Mouse (Mus musculus): ENCODE results near the gene Tnfrsf22. TPM values are rescaled to one million over a fixed set of nuclear protein-coding genes. Genes with fewer than 3 reads are reported as not detected.

Tnfrsf22 gene
- polyA plus RNA-seq, 1 experiment from 2014 or later = 10.1 TPM

DNA sequence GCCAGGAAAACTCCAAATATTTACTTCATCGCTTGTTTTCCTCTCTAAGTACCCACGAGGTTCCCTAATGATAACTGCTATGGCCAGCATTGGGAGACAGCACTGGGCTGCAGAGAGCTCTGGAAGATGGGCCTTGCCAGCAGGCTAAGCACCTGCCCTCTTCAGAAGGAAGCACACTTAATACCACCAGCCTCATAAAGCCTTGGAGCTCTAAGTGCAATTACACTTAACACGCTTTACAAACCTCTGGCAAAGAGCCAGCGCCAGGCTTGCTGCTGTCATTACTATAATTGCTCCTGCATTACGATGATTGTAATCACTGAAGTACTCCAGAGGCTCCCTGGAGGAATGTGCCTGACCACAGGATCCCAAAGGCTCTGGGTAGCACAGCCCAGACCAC, 54.6 kb downstream of the Tnfrsf22 start:
- no peaks in the 10 kb centered on the region for H3K9me3 ChIP-seq
- no peak for DNase-seq (ENCODE audit: extremely low spot score, low spot score)
- no peak overlapping the region for H3K27ac ChIP-seq
- no peak overlapping the region for H3K4me3 ChIP-seq
- no peaks in the 10 kb centered on the region for H3K27me3 ChIP-seq (ENCODE audit: poor library complexity, severe bottlenecking)
- peaks cover 76% of the 10 kb centered on the region for H3K36me3 ChIP-seq (replicated peaks)
- WGBS = 94% methylated on average over 5 of the region's 5 CpGs
- peaks cover 14% of the 10 kb centered on the region for H3K4me1 ChIP-seq

DNA sequence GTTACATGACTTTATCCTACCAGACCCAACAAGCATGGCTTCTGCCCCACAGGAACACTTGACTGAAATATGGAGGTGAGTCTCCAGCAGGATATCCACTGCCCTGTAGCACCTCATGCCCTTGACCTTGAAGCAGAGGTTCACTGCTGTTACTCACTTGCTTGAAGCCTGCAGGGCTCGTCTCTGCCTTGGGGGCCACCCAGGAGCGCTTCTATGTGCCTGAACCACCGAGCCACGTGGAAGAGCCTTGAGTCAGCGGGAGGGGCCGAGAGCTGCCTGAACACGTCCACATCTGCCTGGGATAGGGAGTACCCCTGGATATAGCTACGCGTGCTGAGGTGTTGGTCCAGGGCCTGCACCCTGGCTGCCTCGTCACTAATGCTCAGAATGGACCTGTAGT, 57.2 kb downstream of the Tnfrsf22 start:
- no peak for DNase-seq (ENCODE audit: extremely low spot score, low spot score)
- no peaks in the 10 kb centered on the region for H3K9me3 ChIP-seq
- peaks cover 93% of the 10 kb centered on the region for H3K36me3 ChIP-seq (replicated peaks)
- WGBS = 92% methylated on average over 10 of the region's 10 CpGs
- no peak overlapping the region for H3K27ac ChIP-seq
- no peaks in the 10 kb centered on the region for H3K27me3 ChIP-seq (ENCODE audit: poor library complexity, severe bottlenecking)
- H3K4me1 ChIP-seq = no peaks in the 10 kb centered on the region
- H3K4me3 ChIP-seq = no peak overlapping the region

DNA sequence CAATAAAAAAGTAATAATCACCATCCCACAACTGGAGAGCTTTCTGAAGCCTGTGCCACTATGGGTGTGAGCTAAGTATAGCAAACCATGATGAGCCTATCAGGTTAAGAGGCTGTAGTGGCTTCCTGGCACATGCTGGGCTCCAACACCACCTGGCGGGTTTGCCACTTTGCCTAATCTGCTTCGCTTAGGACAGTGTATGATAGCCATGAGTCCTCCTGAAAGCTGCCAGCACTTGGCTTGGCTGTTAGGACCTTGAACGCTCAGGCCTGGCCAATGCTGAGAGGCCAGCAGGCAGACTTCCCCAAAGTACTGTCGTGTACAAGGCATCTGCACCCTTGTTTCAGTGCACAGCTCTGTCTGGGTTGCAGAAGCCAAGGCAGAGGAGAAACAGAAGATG, 61.5 kb downstream of the Tnfrsf22 start:
- 91% methylated on average over 4 of the region's 4 CpGs for WGBS
- no peak for DNase-seq (ENCODE audit: extremely low spot score, low spot score)
- H3K27ac ChIP-seq = no peak overlapping the region
- H3K4me3 ChIP-seq = no peak overlapping the region
- H3K4me1 ChIP-seq = no peaks in the 10 kb centered on the region
- H3K36me3 ChIP-seq (replicated peaks) = peaks cover 99% of the 10 kb centered on the region
- no peaks in the 10 kb centered on the region for H3K27me3 ChIP-seq (ENCODE audit: poor library complexity, severe bottlenecking)
- no peaks in the 10 kb centered on the region for H3K9me3 ChIP-seq

DNA sequence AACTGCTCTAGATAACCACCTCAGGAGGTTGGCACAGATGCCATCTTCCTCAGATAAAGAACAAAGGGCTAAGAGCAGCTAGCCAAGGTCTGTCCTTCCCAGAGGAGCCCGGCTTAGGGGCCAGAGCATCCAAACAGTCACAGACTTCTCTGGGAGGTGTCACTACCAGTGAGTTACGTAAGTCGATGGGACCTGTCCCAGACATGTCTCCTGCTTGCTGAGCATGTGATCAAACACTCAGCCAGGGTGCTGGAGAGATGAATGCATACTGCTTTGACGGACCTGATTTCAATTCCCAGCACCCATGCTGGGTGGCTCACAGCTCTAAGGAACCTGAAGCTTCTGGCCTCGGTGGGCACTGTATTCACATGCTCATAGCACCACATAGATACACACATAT, 61.9 kb downstream of the Tnfrsf22 start:
- no peaks in the 10 kb centered on the region for H3K4me1 ChIP-seq
- no peaks in the 10 kb centered on the region for H3K27me3 ChIP-seq (ENCODE audit: poor library complexity, severe bottlenecking)
- no peak overlapping the region for H3K4me3 ChIP-seq
- 91% methylated on average over 5 of the region's 5 CpGs for WGBS
- no peaks in the 10 kb centered on the region for H3K9me3 ChIP-seq
- H3K27ac ChIP-seq = no peak overlapping the region
- H3K36me3 ChIP-seq (replicated peaks) = peaks cover 99% of the 10 kb centered on the region
- no peak for DNase-seq (ENCODE audit: extremely low spot score, low spot score)

Other genes starting within 250 kb of the Tnfrsf22 start
- 194 and 230 TPM in 2 replicates for gene Cdkn1c, start 188.6 kb downstream of the Tnfrsf22 start, polyA plus RNA-seq (2016; fragmentation: Nextera tagmentation; extraction: Ambion mirVana)
- 0.43 TPM in 2 replicates for gene Slc22a18, start 175.9 kb downstream of the Tnfrsf22 start, polyA plus RNA-seq (2016; fragmentation: Nextera tagmentation; extraction: Ambion mirVana)
- gene Phlda2, start 146.5 kb downstream of the Tnfrsf22 start, polyA plus RNA-seq (2016; fragmentation: Nextera tagmentation; extraction: Ambion mirVana) = 0.96 and 1.4 TPM in 2 replicates
- gene Nap1l4, start 100.6 kb downstream of the Tnfrsf22 start, polyA plus RNA-seq (2016; fragmentation: Nextera tagmentation; extraction: Ambion mirVana) = 375 and 396 TPM in 2 replicates
- 87.3 and 93.9 TPM in 2 replicates for gene Cars, start 49.6 kb downstream of the Tnfrsf22 start, polyA plus RNA-seq (2016; fragmentation: Nextera tagmentation; extraction: Ambion mirVana)
- 0.17 and 0.35 TPM in 2 replicates for gene Tnfrsf26, start 20.9 kb downstream of the Tnfrsf22 start, polyA plus RNA-seq (2016; fragmentation: Nextera tagmentation; extraction: Ambion mirVana)
- 0.09 and 0.15 TPM in 2 replicates for gene Tnfrsf23, start 36.2 kb upstream of the Tnfrsf22 start, polyA plus RNA-seq (2016; fragmentation: Nextera tagmentation; extraction: Ambion mirVana)
- 8.9 and 9.4 TPM in 2 replicates for gene Osbpl5, start 107.3 kb upstream of the Tnfrsf22 start, polyA plus RNA-seq (2016; fragmentation: Nextera tagmentation; extraction: Ambion mirVana)
- gene Mrgprg, start 117.3 kb upstream of the Tnfrsf22 start, polyA plus RNA-seq (2016; fragmentation: Nextera tagmentation; extraction: Ambion mirVana) = not detected in 2 replicates
- gene Mrgpre, start 134.8 kb upstream of the Tnfrsf22 start, polyA plus RNA-seq (2016; fragmentation: Nextera tagmentation; extraction: Ambion mirVana) = 1.4 and 1.5 TPM in 2 replicates
- gene Nadsyn1, start 173.2 kb upstream of the Tnfrsf22 start, polyA plus RNA-seq (2016; fragmentation: Nextera tagmentation; extraction: Ambion mirVana) = 8.8 and 10.8 TPM in 2 replicates
- gene Dhcr7, start 173.5 kb upstream of the Tnfrsf22 start, polyA plus RNA-seq (2016; fragmentation: Nextera tagmentation; extraction: Ambion mirVana) = 89.3 and 96.2 TPM in 2 replicates
- gene Gm498, start 217.2 kb upstream of the Tnfrsf22 start, polyA plus RNA-seq (2016; fragmentation: Nextera tagmentation; extraction: Ambion mirVana) = not detected in 2 replicates

Data from forebrain, embryonic 10.5 days (tissue).